In genomic region chr5:100054807-100055547, GRCm38 (mm10) we compare ENCODE assay signal across 17 mouse cellular contexts. TPM values are rescaled to one million over a fixed set of nuclear protein-coding genes. Genes with fewer than 3 reads are reported as not detected.
DNase-seq lines count a peak whose midpoint lies in the region; ATAC-seq and TF ChIP-seq lines count a peak whose summit lies in the region.
"Had no signal": no experiment of that assay in that cellular context is flagged by ENCODE, and none has a peak within 500 bp of the region (broad histone marks: within the 10 kb centered on the region; RNA-seq: fewer than 3 reads in every experiment).

No protein-coding gene starts in this region.

- H3K4me2 ChIP-seq in heart, embryonic 15.5 days, result no peak overlapping the region
- H3K4me2 ChIP-seq in stomach, embryonic 15.5 days, result no peak overlapping the region
- no peak overlapping the region for H3K4me2 ChIP-seq in stomach, postnatal 0 days (replicated peaks; ENCODE audit: low read depth)
- H3K4me2 ChIP-seq in liver, embryonic 11.5 days, result peak overlapping the region; percentile 53
- H3K4me2 ChIP-seq: lung, embryonic 15.5 days had no signal

- no peaks in the 10 kb centered on the region for H3K27me3 ChIP-seq in heart, embryonic 15.5 days
- no peaks in the 10 kb centered on the region for H3K27me3 ChIP-seq in stomach, embryonic 15.5 days (replicated peaks)
- H3K27me3 ChIP-seq in stomach, postnatal 0 days (ENCODE audit: control insufficient read depth, insufficient read depth, low read length), result no peaks in the 10 kb centered on the region
- no peaks in the 10 kb centered on the region for H3K27me3 ChIP-seq in liver, embryonic 11.5 days (replicated peaks; ENCODE audit: control insufficient read depth, insufficient read depth, low read length)
- no peaks in the 10 kb centered on the region for H3K27me3 ChIP-seq in small intestine, adult 2 months (ENCODE audit: control insufficient read depth, insufficient read depth, low read length)
- H3K27me3 ChIP-seq: lung, embryonic 15.5 days had no signal

- TF ChIP-seq POLR2A in small intestine, adult 2 months (IDR thresholded peaks at IDR 0.05; ENCODE audit: low read depth, low read length), result no peak

- H3K27ac ChIP-seq in heart, embryonic 15.5 days, result peak overlapping the region; percentile 24; the same call in 1 of the 2 replicates
- no peak overlapping the region for H3K27ac ChIP-seq in stomach, embryonic 15.5 days
- H3K27ac ChIP-seq in stomach, postnatal 0 days (replicated peaks), result no peak overlapping the region
- peak overlapping the region; percentile 43 for H3K27ac ChIP-seq in liver, embryonic 11.5 days (ENCODE audit: low read depth, low read length)
- H3K27ac ChIP-seq in small intestine, adult 2 months (ENCODE audit: insufficient read depth, low read depth, low read length), result peak overlapping the region; percentile 65
- H3K27ac ChIP-seq: lung, embryonic 15.5 days had no signal

- H3K36me3 ChIP-seq in heart, embryonic 15.5 days, result peaks cover 8% of the 10 kb centered on the region; the same call in 1 of the 2 replicates
- H3K36me3 ChIP-seq in stomach, embryonic 15.5 days, result peaks cover 6% of the 10 kb centered on the region; the same call in 1 of the 2 replicates
- peaks cover 4% of the 10 kb centered on the region; the same call in 1 of the 2 replicates for H3K36me3 ChIP-seq in stomach, postnatal 0 days (ENCODE audit: control insufficient read depth, insufficient read depth, low read length)
- peaks cover 18% of the 10 kb centered on the region for H3K36me3 ChIP-seq in liver, embryonic 11.5 days (ENCODE audit: control insufficient read depth, insufficient read depth, low read length)
- H3K36me3 ChIP-seq in small intestine, adult 2 months (ENCODE audit: control insufficient read depth, insufficient read depth, low read length), result peaks cover 12% of the 10 kb centered on the region

- no peak overlapping the region for H3K4me3 ChIP-seq in heart, embryonic 15.5 days
- H3K4me3 ChIP-seq in stomach, embryonic 15.5 days (replicated peaks), result no peak overlapping the region
- H3K4me3 ChIP-seq in stomach, postnatal 0 days (ENCODE audit: low read depth, low read length), result no peak overlapping the region
- no peak overlapping the region for H3K4me3 ChIP-seq in liver, embryonic 11.5 days (ENCODE audit: low read depth, low read length)
- H3K4me3 ChIP-seq in small intestine, adult 2 months (ENCODE audit: low read depth, low read length), result no peak overlapping the region
- H3K4me3 ChIP-seq: erythroblast, embryonic 14.5 days; lung, embryonic 15.5 days had no signal

- H3K9ac ChIP-seq in heart, embryonic 15.5 days, result no peak overlapping the region
- H3K9ac ChIP-seq in stomach, embryonic 15.5 days, result no peak overlapping the region
- H3K9ac ChIP-seq in stomach, postnatal 0 days (ENCODE audit: low read length), result no peak overlapping the region
- H3K9ac ChIP-seq in liver, embryonic 11.5 days (ENCODE audit: low read depth, low read length), result no peak overlapping the region
- H3K9ac ChIP-seq: forebrain, postnatal 0 days; lung, embryonic 15.5 days had no signal

- H3K4me1 ChIP-seq in heart, embryonic 15.5 days (replicated peaks), result peaks cover 23% of the 10 kb centered on the region
- H3K4me1 ChIP-seq in stomach, embryonic 15.5 days, result peaks cover 5% of the 10 kb centered on the region; the same call in 1 of the 2 replicates
- H3K4me1 ChIP-seq in stomach, postnatal 0 days (replicated peaks; ENCODE audit: control insufficient read depth, insufficient read depth), result no peaks in the 10 kb centered on the region; the same call in 1 of the 2 replicates
- peaks cover 22% of the 10 kb centered on the region for H3K4me1 ChIP-seq in liver, embryonic 11.5 days (replicated peaks; ENCODE audit: control insufficient read depth, insufficient read depth, low read length)
- H3K4me1 ChIP-seq in small intestine, adult 2 months (ENCODE audit: control insufficient read depth, insufficient read depth, insufficient read length, low read length), result peaks cover 13% of the 10 kb centered on the region

- 58% methylated on average over 11 of the region's 11 CpGs for WGBS in heart, embryonic 15.5 days
- 74% methylated on average over 11 of the region's 11 CpGs for WGBS in stomach, embryonic 15.5 days
- WGBS in stomach, postnatal 0 days, result 70% methylated on average over 11 of the region's 11 CpGs
- 46% methylated on average over 11 of the region's 11 CpGs for WGBS in liver, embryonic 11.5 days
- 69% methylated on average over 11 of the region's 11 CpGs for WGBS in small intestine, adult 2 months

- H3K9me3 ChIP-seq in heart, embryonic 15.5 days (replicated peaks), result no peaks in the 10 kb centered on the region
- no peaks in the 10 kb centered on the region for H3K9me3 ChIP-seq in stomach, embryonic 15.5 days
- H3K9me3 ChIP-seq in stomach, postnatal 0 days (ENCODE audit: control insufficient read depth, low read length), result no peaks in the 10 kb centered on the region
- no peaks in the 10 kb centered on the region for H3K9me3 ChIP-seq in liver, embryonic 11.5 days (ENCODE audit: control insufficient read depth, low read length)
- H3K9me3 ChIP-seq: lung, embryonic 15.5 days had no signal

- no peak for TF ChIP-seq CTCF in stomach, postnatal 0 days (IDR thresholded peaks at IDR 0.05; ENCODE audit: low read depth)
- TF ChIP-seq CTCF in small intestine, adult 2 months (IDR thresholded peaks at IDR 0.05; ENCODE audit: extremely low read depth, insufficient read length, insufficient replicate concordance, low read depth, low read length), result no peak

- peak; percentile 71; the same call in 1 of the 2 replicates for ATAC-seq in heart, embryonic 15.5 days (replicated peaks; ENCODE audit: insufficient number of reproducible peaks, insufficient read depth, low FRiP score, low read depth)
- peak; percentile 53; the same call in 1 of the 2 replicates for ATAC-seq in stomach, embryonic 15.5 days (ENCODE audit: insufficient read depth, low FRiP score, low read depth)
- ATAC-seq in stomach, postnatal 0 days (ENCODE audit: low FRiP score, low TSS enrichment), result no peak
- ATAC-seq in liver, embryonic 11.5 days (replicated peaks; ENCODE audit: low FRiP score), result peak; percentile 87
- no peak for ATAC-seq in megakaryocyte, adult 5-6 weeks (ENCODE audit: poor library complexity, severe bottlenecking)
- ATAC-seq: forebrain, postnatal 0 days had no signal

- TF ChIP-seq EP300 in stomach, postnatal 0 days (optimal IDR thresholded peaks at IDR 0.05), result no peak

- no peak for DNase-seq in heart, adult 11 months
- DNase-seq in stomach, postnatal 0 days (ENCODE audit: low spot score), result no peak
- DNase-seq in liver, embryonic 11.5 days (ENCODE audit: low spot score), result no peak
- DNase-seq in gastrocnemius, adult 18-20 months (ENCODE audit: low spot score), result no peak
- DNase-seq: adrenal gland, postnatal 14 days; cerebellum, adult 9-10 months; forebrain, postnatal 0 days; gastrocnemius, postnatal 10 days; kidney, adult 18-20 months; kidney, postnatal 4 days; layer of hippocampus, postnatal 36 days had no signal

RNA-seq across cellular contexts. Expression of gene Enoph1, which starts 15.2 kb away (rescaled TPM):
- polyA plus RNA-seq in heart, embryonic 15.5 days (2015; fragmentation: Nextera tagmentation; extraction: Ambion mirVana), result 22.7 and 28.7 TPM in 2 replicates
- 41.2 and 46.2 TPM in 2 replicates for polyA plus RNA-seq in stomach, embryonic 15.5 days (2015; fragmentation: Nextera tagmentation; extraction: Ambion mirVana)
- 23.4 and 23.5 TPM in 2 replicates for polyA plus RNA-seq in stomach, postnatal 0 days (2015; fragmentation: Nextera tagmentation; extraction: Ambion mirVana)
- 52.6 and 61.2 TPM in 2 replicates for polyA plus RNA-seq in liver, embryonic 11.5 days (2014; fragmentation: Nextera tagmentation; extraction: Ambion mirVana)
- 14.4 and 33.9 TPM in 2 replicates for polyA plus RNA-seq in small intestine, adult 2 months (2012; rRNA removed)
- 32.5 and 35.1 TPM in 2 replicates for total RNA-seq in megakaryocyte, adult 5-6 weeks (2015)
- total RNA-seq in megakaryocyte, adult 5-6 weeks (2017), result 35.4 and 36.5 TPM in 2 replicates
- 1 to 10 TPM; 6.4 to 8.0 TPM for total RNA-seq in gastrocnemius, adult 18-20 months (2021)

RNA-seq across cellular contexts. Expression of gene Hnrnpdl, which starts 15.5 kb away (rescaled TPM):
- polyA plus RNA-seq in heart, embryonic 15.5 days (2015; fragmentation: Nextera tagmentation; extraction: Ambion mirVana), result 77.5 and 93.8 TPM in 2 replicates
- 136 and 149 TPM in 2 replicates for polyA plus RNA-seq in stomach, embryonic 15.5 days (2015; fragmentation: Nextera tagmentation; extraction: Ambion mirVana)
- 58.8 and 58.9 TPM in 2 replicates for polyA plus RNA-seq in stomach, postnatal 0 days (2015; fragmentation: Nextera tagmentation; extraction: Ambion mirVana)
- polyA plus RNA-seq in liver, embryonic 11.5 days (2014; fragmentation: Nextera tagmentation; extraction: Ambion mirVana), result 143 and 157 TPM in 2 replicates
- polyA plus RNA-seq in small intestine, adult 2 months (2012; rRNA removed), result 14.4 and 41.0 TPM in 2 replicates
- total RNA-seq in megakaryocyte, adult 5-6 weeks (2015), result 196 and 214 TPM in 2 replicates
- 356 and 360 TPM in 2 replicates for total RNA-seq in megakaryocyte, adult 5-6 weeks (2017)
- 10 to 100 TPM; 67.4 to 67.7 TPM for total RNA-seq in gastrocnemius, adult 18-20 months (2021)

Comparison
In these comparisons a context has a peak if more than half of its experiments do, and no peak if none do; other contexts are left out.
1. ATAC-seq: peak in heart, embryonic 15.5 days (single experiment), stomach, embryonic 15.5 days (single experiment) and liver, embryonic 11.5 days (single experiment); none in stomach, postnatal 0 days (single experiment) and megakaryocyte, adult 5-6 weeks (single experiment).
2. H3K27ac ChIP-seq: peak in heart, embryonic 15.5 days (single experiment), liver, embryonic 11.5 days (single experiment) and small intestine, adult 2 months (single experiment); none in stomach, embryonic 15.5 days (single experiment) and stomach, postnatal 0 days (single experiment).